ENCODE assay signal across 26 mouse cellular contexts in the genomic region with DNA sequence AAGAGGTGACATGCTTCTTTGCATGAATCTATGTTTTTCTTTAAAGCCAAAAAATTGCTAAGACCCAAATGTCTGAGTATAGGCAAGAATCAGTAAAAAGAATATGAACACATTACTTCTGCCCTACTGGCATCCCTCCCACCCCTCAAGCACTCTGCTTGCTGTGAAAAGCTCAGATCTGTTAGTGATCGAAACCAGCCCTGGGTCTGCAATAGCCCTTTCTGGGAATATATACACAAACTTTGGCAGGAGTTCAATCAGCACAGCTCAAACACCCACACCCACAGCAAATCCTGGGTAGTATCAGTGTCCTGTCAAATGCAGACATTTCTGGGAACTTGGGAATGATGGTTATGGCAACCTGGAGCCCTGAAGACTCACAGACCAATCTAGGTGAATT.
"Had no signal": no experiment of that assay in that cellular context is flagged by ENCODE, and none has a peak within 500 bp of the region (broad histone marks: within the 10 kb centered on the region; RNA-seq: fewer than 3 reads in every experiment).

No protein-coding gene starts in this region.

- H3K27ac ChIP-seq: gastrocnemius, adult 2 months; heart, embryonic 10.5 days; heart, embryonic 13.5 days; heart, embryonic 15.5 days; hindbrain, embryonic 13.5 days; hindbrain, embryonic 15.5 days; hindbrain, postnatal 0 days; kidney, embryonic 15.5 days; kidney, postnatal 0 days; layer of hippocampus, adult 2 months; left cerebral cortex, adult 2 months; limb, embryonic 10.5 days; limb, embryonic 12.5 days had no signal

- DNase-seq: gastrocnemius, adult 2 months; gastrocnemius, postnatal 10 days; gastrocnemius, postnatal 25 days; heart, adult 18-20 months; heart, postnatal 14 days; heart, postnatal 36 days; kidney, adult 11 months; kidney, adult 2 months; kidney, adult 9 months; kidney, postnatal 25 days; kidney, postnatal 4 days; liver had no signal

- H3K36me3 ChIP-seq: heart, embryonic 10.5 days; heart, embryonic 13.5 days; heart, embryonic 15.5 days; hindbrain, embryonic 13.5 days; hindbrain, embryonic 15.5 days; kidney, embryonic 15.5 days; limb, embryonic 10.5 days; limb, embryonic 12.5 days had no signal

- ATAC-seq: hindbrain, postnatal 0 days; intestine, embryonic 16.5 days had no signal

- H3K27me3 ChIP-seq: heart, embryonic 15.5 days; hindbrain, embryonic 13.5 days; hindbrain, embryonic 15.5 days; limb, embryonic 12.5 days had no signal

- H3K9ac ChIP-seq: heart, embryonic 13.5 days; heart, embryonic 15.5 days; hindbrain, embryonic 13.5 days; hindbrain, embryonic 15.5 days; kidney, embryonic 15.5 days; limb, embryonic 12.5 days had no signal

- H3K9me3 ChIP-seq: heart, embryonic 10.5 days; heart, embryonic 13.5 days; heart, embryonic 15.5 days; hindbrain, embryonic 13.5 days; hindbrain, embryonic 15.5 days; kidney, embryonic 15.5 days; limb, embryonic 10.5 days; limb, embryonic 12.5 days had no signal

- H3K4me2 ChIP-seq: heart, embryonic 13.5 days; heart, embryonic 15.5 days; hindbrain, embryonic 13.5 days; hindbrain, embryonic 15.5 days; kidney, embryonic 15.5 days; limb, embryonic 12.5 days; liver, embryonic 11.5 days had no signal

- H3K4me3 ChIP-seq: gastrocnemius, adult 2 months; heart, embryonic 10.5 days; heart, embryonic 13.5 days; heart, embryonic 15.5 days; hindbrain, embryonic 13.5 days; hindbrain, embryonic 15.5 days; kidney, embryonic 15.5 days; layer of hippocampus, adult 2 months; left cerebral cortex, adult 2 months; limb, embryonic 10.5 days; limb, embryonic 12.5 days had no signal

- H3K4me1 ChIP-seq: heart, embryonic 10.5 days; heart, embryonic 13.5 days; heart, embryonic 15.5 days; hindbrain, embryonic 13.5 days; hindbrain, embryonic 15.5 days; kidney, embryonic 15.5 days; limb, embryonic 10.5 days; limb, embryonic 12.5 days had no signal
